Mouse (Mus musculus): ENCODE data around the gene Spop.

The Spop gene

GRCm38 (mm10) chr11:95420880-95421435, 7.1 kb downstream of the Spop start:
- DNase-seq, result no peak

GRCm38 (mm10) chr11:95423505-95423904, 9.6 kb downstream of the Spop start:
- DNase-seq, result no peak

GRCm38 (mm10) chr11:95431344-95431743, 17.5 kb downstream of the Spop start:
- no peak for DNase-seq

- DNase-seq, result peak; percentile 34
Observed at GRCm38 (mm10) chr11:95432194-95432593, 18.3 kb downstream of the Spop start.

- no peak for DNase-seq
Observed at GRCm38 (mm10) chr11:95445371-95445770, 31.5 kb downstream of the Spop start.

- no peak for DNase-seq
Observed at GRCm38 (mm10) chr11:95446580-95447305, 32.9 kb downstream of the Spop start.

GRCm38 (mm10) chr11:95448346-95448745, 34.5 kb downstream of the Spop start:
- no peak for DNase-seq

- DNase-seq, result no peak
Observed at GRCm38 (mm10) chr11:95455331-95455730, 41.5 kb downstream of the Spop start.

GRCm38 (mm10) chr11:95460872-95461271, 47.0 kb downstream of the Spop start:
- no peak for DNase-seq

- DNase-seq, result no peak
Observed at GRCm38 (mm10) chr11:95462168-95462567, 48.3 kb downstream of the Spop start.

- no peak for DNase-seq
Observed at GRCm38 (mm10) chr11:95467731-95468130, 53.9 kb downstream of the Spop start.

GRCm38 (mm10) chr11:95472942-95473341, 59.1 kb downstream of the Spop start:
- DNase-seq, result no peak

GRCm38 (mm10) chr11:95473456-95473855, 59.6 kb downstream of the Spop start:
- DNase-seq, result no peak

- no peak for DNase-seq
Observed at GRCm38 (mm10) chr11:95476323-95476722, 62.4 kb downstream of the Spop start.

GRCm38 (mm10) chr11:95479458-95479857, 65.6 kb downstream of the Spop start:
- no peak for DNase-seq

GRCm38 (mm10) chr11:95480662-95481061, 66.8 kb downstream of the Spop start:
- no peak for DNase-seq

- no peak for DNase-seq
Observed at GRCm38 (mm10) chr11:95485634-95486033, 71.8 kb downstream of the Spop start.

GRCm38 (mm10) chr11:95487237-95487636, 73.4 kb downstream of the Spop start:
- no peak for DNase-seq

GRCm38 (mm10) chr11:95490104-95490503, 76.2 kb downstream of the Spop start:
- no peak for DNase-seq

GRCm38 (mm10) chr11:95492256-95492655, 78.4 kb downstream of the Spop start:
- DNase-seq, result no peak

GRCm38 (mm10) chr11:95493010-95493409, 79.1 kb downstream of the Spop start:
- no peak for DNase-seq

GRCm38 (mm10) chr11:95493950-95494349, 80.1 kb downstream of the Spop start:
- no peak for DNase-seq

- DNase-seq, result no peak
Observed at GRCm38 (mm10) chr11:95494374-95494773, 80.5 kb downstream of the Spop start.

- DNase-seq, result no peak
Observed at GRCm38 (mm10) chr11:95495883-95496282, 82.0 kb downstream of the Spop start.

GRCm38 (mm10) chr11:95497921-95498320, 84.0 kb downstream of the Spop start:
- DNase-seq, result no peak

Data from kidney, adult 18-20 months (tissue).